Mouse (Mus musculus): ENCODE results near the gene Dab1. TPM values are rescaled to one million over a fixed set of nuclear protein-coding genes. Genes with fewer than 3 reads are reported as not detected.

Dab1 gene
- total and polyA plus RNA-seq, 2 experiments, result 0.02 to 0.09 TPM

- Histone ChIP-seq H3K79me2 (ENCODE audit: control insufficient read depth, insufficient read depth, low read length) (0 out of 2 replicates have a peak, but pooled peaks cover 2% of the 10 kb centered on the region), H3K9ac (ENCODE audit: low read depth, low read length) (no peak overlapping the region), H3K4me1 (ENCODE audit: control insufficient read depth, insufficient read depth, low read length) (no peaks in the 10 kb centered on the region), H3K27me3 (ENCODE audit: control insufficient read depth, insufficient read depth, low read length) (no peaks in the 10 kb centered on the region), H3K4me3 (ENCODE audit: insufficient read depth, low read depth, low read length) (no peak overlapping the region), H3K27ac (replicated peaks; ENCODE audit: insufficient read depth, low read depth, low read length) (no peak overlapping the region), H3K36me3 (ENCODE audit: control insufficient read depth, insufficient read depth, low read length) (peaks cover 84% of the 10 kb centered on the region)
- TF ChIP-seq CTCF (IDR thresholded peaks at IDR 0.05; ENCODE audit: low read depth, low read length) (no peak), POLR2A (IDR thresholded peaks at IDR 0.05; ENCODE audit: extremely low read depth, insufficient read depth, low read length) (no peak)
- DNase-seq (ENCODE audit: extremely low read depth, low read depth, low spot score), result no peak
- WGBS, result 58% methylated on average over 4 of the region's 4 CpGs
Observed at GRCm38 (mm10) chr4:104792111-104792510, 1173.0 kb downstream of the Dab1 start.
